Mouse (Mus musculus) liver, embryonic 11.5 days (tissue): Measurements from ENCODE around the gene Cacnb4. TPM values are rescaled to one million over a fixed set of nuclear protein-coding genes. Genes with fewer than 3 reads are reported as not detected.

Experiments
- ATAC-seq: fragments of 200-750 bp; cut with Nextera tagmentation; replicated peaks from 2 replicates; pipeline ENCODE4 v1.8.0; 2017; ENCODE audit warnings: moderate number of reproducible peaks, mild to moderate bottlenecking, moderate TSS enrichment, moderate library complexity; ENCODE audit not compliant: low FRiP score
- DNase-seq: peaks from one replicate; pipeline ENCODE4 v3.0.0-alpha.2; 2017; ENCODE audit warnings: low spot score
- H3K27ac ChIP-seq: fragments of 300-500 bp; sonication (generic); 2 replicates; pipeline ENCODE4 v1.5.1; 2014; ENCODE audit warnings: mild to moderate bottlenecking, low read depth, low read length, control low read depth
- H3K27me3 ChIP-seq: fragments of 300-500 bp; sonication (generic); replicated peaks from 2 replicates; pipeline ENCODE4 v1.6.1; 2014; ENCODE audit warnings: low read length, mixed read lengths; ENCODE audit not compliant: control insufficient read depth, insufficient read depth
- H3K36me3 ChIP-seq: fragments of 300-500 bp; sonication (generic); 2 replicates; pipeline ENCODE4 v1.6.1; 2014; ENCODE audit warnings: mild to moderate bottlenecking, low read length, moderate library complexity, mixed read lengths; ENCODE audit not compliant: control insufficient read depth, insufficient read depth
- H3K4me1 ChIP-seq: fragments of 300-500 bp; sonication (generic); replicated peaks from 2 replicates; pipeline ENCODE4 v1.6.1; 2014; ENCODE audit warnings: low read length, mixed read lengths; ENCODE audit not compliant: control insufficient read depth, insufficient read depth
- H3K4me2 ChIP-seq: fragments of 300-500 bp; sonication (generic); 2 replicates; pipeline ENCODE4 v1.6.1; 2014; ENCODE audit warnings: mild to moderate bottlenecking, control low read depth, moderate library complexity
- H3K4me3 ChIP-seq: fragments of 300-500 bp; sonication (generic); 2 replicates; pipeline ENCODE4 v1.5.1; 2014; ENCODE audit warnings: low read depth, low read length, control low read depth
- H3K9ac ChIP-seq: fragments of 300-500 bp; sonication (generic); 2 replicates; pipeline ENCODE4 v1.6.1; 2014; ENCODE audit warnings: low read depth, low read length, control low read depth
- H3K9me3 ChIP-seq: fragments of 300-500 bp; sonication (generic); 2 replicates; pipeline ENCODE4 v1.6.1; 2016; ENCODE audit warnings: low read length, inconsistent platforms, mixed read lengths; ENCODE audit not compliant: control insufficient read depth
- WGBS: fragments of 180-500 bp; shearing (Covaris S2); extraction: QIAGEN DNeasy Blood & Tissue Kit; methylation state at CpG from one replicate; pipeline ENCODE4 v1.1.7; 2014; 5-methylcytosine and 5-hydroxymethylcytosine counted together
- polyA plus RNA-seq: library from polyadenylated mRNA; unstranded; fragments of >200 nt; fragmentation: Nextera tagmentation; extraction: Ambion mirVana; gene quantifications from 2 replicates; pipeline ENCODE4 v1.2.1, GENCODE M21; 2014

Cacnb4 gene
- polyA plus RNA-seq, 1 experiment from 2014 or later: 0.69 TPM

GRCm38 (mm10) chr2:52438013-52438412, 238.6 kb downstream of the Cacnb4 start:
- no peaks in the 10 kb centered on the region for H3K27me3 ChIP-seq
- H3K9me3 ChIP-seq: no peaks in the 10 kb centered on the region
- H3K9ac ChIP-seq: no peak overlapping the region
- H3K4me2 ChIP-seq: no peak overlapping the region
- peak overlapping the region; percentile 8; the same call in 1 of the 2 replicates for H3K27ac ChIP-seq
- H3K36me3 ChIP-seq: no peaks in the 10 kb centered on the region
- no peak for ATAC-seq
- no peak for DNase-seq
- 66% methylated on average over 6 of the region's 6 CpGs for WGBS
- no peak overlapping the region for H3K4me3 ChIP-seq
- H3K4me1 ChIP-seq: no peaks in the 10 kb centered on the region

- Histone ChIP-seq H3K4me3 (no peak overlapping the region), H3K27me3 (no peaks in the 10 kb centered on the region), H3K4me2 (no peak overlapping the region), H3K4me1 (no peaks in the 10 kb centered on the region), H3K9me3 (no peaks in the 10 kb centered on the region), H3K27ac (no peak overlapping the region), H3K36me3 (no peaks in the 10 kb centered on the region), H3K9ac (no peak overlapping the region)
- no peak for ATAC-seq
- WGBS: 66% methylated on average over 14 of the region's 14 CpGs
- no peak for DNase-seq
These were observed 240.6 kb downstream of the Cacnb4 start for GRCm38 (mm10) chr2:52435919-52436632.

DNA sequence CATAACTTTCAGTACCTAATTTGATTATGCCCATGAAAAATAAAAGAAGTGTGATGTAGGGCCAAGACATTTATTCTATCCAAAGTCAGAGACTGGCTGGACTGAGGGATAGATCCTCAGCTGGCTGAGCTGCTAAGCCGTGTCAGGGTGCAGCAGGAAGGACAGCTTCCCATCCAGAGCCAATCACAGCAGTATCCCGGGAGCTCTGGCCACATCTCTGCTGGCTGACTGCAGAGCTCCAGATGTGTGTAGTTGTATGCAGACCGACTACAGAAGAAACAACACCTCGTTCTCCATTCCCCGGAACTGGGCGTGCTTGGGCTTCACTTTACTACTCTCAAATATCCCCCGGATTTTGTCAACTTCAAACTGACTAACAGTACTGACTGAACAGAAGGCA, 243.3 kb downstream of the Cacnb4 start:
- Histone ChIP-seq H3K9ac (no peak overlapping the region), H3K9me3 (no peaks in the 10 kb centered on the region), H3K4me2 (no peak overlapping the region), H3K27me3 (no peaks in the 10 kb centered on the region), H3K27ac (no peak overlapping the region), H3K4me3 (no peak overlapping the region), H3K36me3 (no peaks in the 10 kb centered on the region), H3K4me1 (no peaks in the 10 kb centered on the region)
- 67% methylated on average over 7 of the region's 7 CpGs for WGBS
- ATAC-seq (no peak), DNase-seq (no peak)

DNA sequence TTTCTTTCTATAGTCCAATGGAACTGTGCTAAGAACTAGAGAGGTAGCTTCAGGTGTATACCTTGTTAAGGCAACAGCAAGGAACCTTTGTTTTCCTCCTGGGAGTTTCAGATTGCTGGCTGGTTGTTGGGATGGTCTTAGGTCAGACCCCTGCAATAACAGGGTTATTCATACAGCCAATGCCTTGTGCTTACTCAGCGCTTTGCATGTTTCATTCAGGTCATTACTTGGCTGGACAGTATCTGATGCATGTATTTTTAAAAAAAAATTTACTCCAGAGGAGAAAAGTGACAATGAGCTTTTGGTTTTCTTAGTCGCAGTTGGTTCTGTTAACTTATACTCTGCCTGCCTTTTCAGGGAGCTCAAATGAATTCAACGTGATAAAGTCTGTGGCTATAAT, 249.2 kb downstream of the Cacnb4 start:
- DNase-seq (no peak), ATAC-seq (no peak)
- H3K4me3 ChIP-seq: no peak overlapping the region
- H3K27ac ChIP-seq: no peak overlapping the region
- WGBS: 83% methylated on average over 3 of the region's 3 CpGs
- H3K36me3 ChIP-seq: no peaks in the 10 kb centered on the region
- H3K9ac ChIP-seq: no peak overlapping the region
- no peak overlapping the region for H3K4me2 ChIP-seq
- H3K4me1 ChIP-seq: peaks cover 14% of the 10 kb centered on the region
- no peaks in the 10 kb centered on the region for H3K9me3 ChIP-seq
- H3K27me3 ChIP-seq: no peaks in the 10 kb centered on the region

GRCm38 (mm10) chr2:52426041-52426440, 250.6 kb downstream of the Cacnb4 start:
- Histone ChIP-seq H3K36me3 (no peaks in the 10 kb centered on the region), H3K4me1 (peaks cover 25% of the 10 kb centered on the region), H3K9me3 (no peaks in the 10 kb centered on the region), H3K4me3 (peak overlapping the region; percentile 84), H3K27me3 (no peaks in the 10 kb centered on the region), H3K27ac (no peak overlapping the region), H3K9ac (peak overlapping the region; percentile 69; the same call in 1 of the 2 replicates), H3K4me2 (peak overlapping the region; percentile 84)
- ATAC-seq (no peak), DNase-seq (no peak)
- 83% methylated on average over 3 of the region's 3 CpGs for WGBS

- H3K4me3 ChIP-seq: peak overlapping the region; percentile 84
- peak overlapping the region; percentile 84 for H3K4me2 ChIP-seq
- H3K36me3 ChIP-seq: no peaks in the 10 kb centered on the region
- peak overlapping the region; percentile 35; the same call in 1 of the 2 replicates for H3K27ac ChIP-seq
- ATAC-seq: no peak
- no peak for DNase-seq
- H3K9me3 ChIP-seq: no peaks in the 10 kb centered on the region
- H3K27me3 ChIP-seq: no peaks in the 10 kb centered on the region
- peak overlapping the region; percentile 69 for H3K9ac ChIP-seq
- 21% methylated on average over 10 of the region's 10 CpGs for WGBS
- H3K4me1 ChIP-seq: peaks cover 29% of the 10 kb centered on the region
These were observed 251.2 kb downstream of the Cacnb4 start for GRCm38 (mm10) chr2:52425523-52425795.

GRCm38 (mm10) chr2:52424747-52425522, 251.7 kb downstream of the Cacnb4 start, which contains the start of gene Arl5a:
TSS of gene Arl5a (minus strand) at chr2:52424901.
- no peaks in the 10 kb centered on the region for H3K36me3 ChIP-seq

DNA sequence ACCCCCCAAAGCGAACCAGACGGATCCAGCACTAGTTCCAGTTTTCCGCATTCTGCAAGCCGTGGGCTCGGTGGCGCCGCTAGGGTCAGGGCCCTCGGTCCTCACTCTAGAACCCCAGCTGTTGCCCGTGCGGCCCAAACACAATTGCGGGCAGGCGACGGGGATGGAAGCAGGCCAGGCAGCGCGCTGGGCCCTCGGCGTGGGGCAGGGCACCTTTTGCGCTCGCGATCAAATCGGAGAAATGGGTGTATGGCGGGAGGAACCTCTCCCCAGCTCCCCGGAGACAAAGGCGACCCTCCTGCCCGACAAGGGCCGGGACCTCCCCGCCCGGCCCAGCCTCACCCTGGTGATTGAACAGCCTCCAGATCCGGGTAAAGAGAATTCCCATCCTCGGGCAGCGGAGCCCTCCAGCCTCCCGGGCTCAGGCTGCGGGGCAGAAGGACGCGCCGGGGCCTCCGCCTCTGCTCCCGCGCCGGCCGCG, 252.3 kb downstream of the Cacnb4 start:
- under 1% methylated on average over 40 of the region's 42 CpGs for WGBS
- no peaks in the 10 kb centered on the region for H3K36me3 ChIP-seq
- H3K9ac ChIP-seq: peak overlapping the region; percentile 98
- H3K27me3 ChIP-seq: no peaks in the 10 kb centered on the region
- peak; percentile 33; the same call in 1 of the 2 replicates for ATAC-seq
- H3K9me3 ChIP-seq: no peaks in the 10 kb centered on the region
- peak overlapping the region; percentile 84 for H3K4me3 ChIP-seq
- peak overlapping the region; percentile 81 for H3K4me2 ChIP-seq
- DNase-seq: peak; percentile 74
- peaks cover 38% of the 10 kb centered on the region for H3K4me1 ChIP-seq
- peak overlapping the region; percentile 85 for H3K27ac ChIP-seq

More at GRCm38 (mm10) chr2:52424747-52425522, 251.7 kb downstream of the Cacnb4 start, which contains the start of gene Arl5a:
- ATAC-seq: peak; percentile 90
- no peaks in the 10 kb centered on the region for H3K27me3 ChIP-seq
- H3K4me2 ChIP-seq: peak within 1 kb of the TSS; percentile 84
- H3K9me3 ChIP-seq: no peaks in the 10 kb centered on the region
- under 1% methylated on average over 41 of the region's 57 CpGs for WGBS
- H3K9ac ChIP-seq: peak within 1 kb of the TSS; percentile 98
- H3K4me1 ChIP-seq: peaks cover 34% of the 10 kb centered on the region
- peak within 1 kb of the TSS; percentile 84 for H3K4me3 ChIP-seq
- peak within 1 kb of the TSS; percentile 85 for H3K27ac ChIP-seq
- DNase-seq: peak; percentile 94
